Mouse (Mus musculus) lung, embryonic 16.5 days (tissue): ENCODE measurements around the gene Nr1h2. TPM values are rescaled to one million over a fixed set of nuclear protein-coding genes. Genes with fewer than 3 reads are reported as not detected.

Source experiments
- ATAC-seq: fragments of 200-750 bp; cut with Nextera tagmentation; 2 replicates; pipeline ENCODE4 v1.8.0; 2017; ENCODE audit warnings: low read depth, mild to moderate bottlenecking, moderate library complexity
- H3K27ac ChIP-seq: fragments of 300-500 bp; sonication (generic); 2 replicates; pipeline ENCODE4 v1.5.1; 2014; ENCODE audit warnings: mild to moderate bottlenecking, control low read depth, low read length
- H3K27me3 ChIP-seq: fragments of 300-500 bp; sonication (generic); 2 replicates; pipeline ENCODE4 v1.6.1; 2014; ENCODE audit warnings: low read depth, low read length, mixed read lengths; ENCODE audit not compliant: control insufficient read depth, insufficient read depth
- H3K36me3 ChIP-seq: fragments of 300-500 bp; sonication (generic); 2 replicates; pipeline ENCODE4 v1.6.1; 2014; ENCODE audit warnings: low read length; ENCODE audit not compliant: control insufficient read depth, insufficient read depth
- H3K4me1 ChIP-seq: fragments of 300-500 bp; sonication (generic); replicated peaks from 2 replicates; pipeline ENCODE4 v1.6.1; 2014; ENCODE audit warnings: low read length, mixed read lengths; ENCODE audit not compliant: control insufficient read depth, insufficient read depth
- H3K4me2 ChIP-seq: fragments of 300-500 bp; sonication (generic); 2 replicates; pipeline ENCODE4 v1.6.1; 2014; ENCODE audit warnings: low read depth, low read length, control low read depth
- H3K4me3 ChIP-seq: fragments of 300-500 bp; sonication (generic); 2 replicates; pipeline ENCODE4 v1.5.1; 2014; ENCODE audit warnings: mild to moderate bottlenecking, low read length, control low read depth
- H3K9ac ChIP-seq: fragments of 300-500 bp; sonication (generic); 2 replicates; pipeline ENCODE4 v1.6.1; 2014; ENCODE audit warnings: low read length, control low read depth
- H3K9me3 ChIP-seq: fragments of 300-500 bp; sonication (generic); 2 replicates; pipeline ENCODE4 v1.6.1; 2016; ENCODE audit warnings: low read length; ENCODE audit not compliant: control insufficient read depth
- WGBS: fragments of 180-500 bp; shearing (Covaris S2); extraction: QIAGEN DNeasy Blood & Tissue Kit; methylation state at CpG from one replicate; pipeline ENCODE4 v1.1.7; 2014; 5-methylcytosine and 5-hydroxymethylcytosine counted together
- polyA plus RNA-seq: library from polyadenylated mRNA; unstranded; fragments of >200 nt; fragmentation: Nextera tagmentation; extraction: Ambion mirVana; gene quantifications from 2 replicates; pipeline ENCODE4 v1.2.1, GENCODE M21; 2015

The Nr1h2 gene
- polyA plus RNA-seq, 1 experiment from 2014 or later = 87.0 TPM

GRCm38 (mm10) chr7:44536590-44536968, 17.2 kb downstream of the Nr1h2 start:
- Histone ChIP-seq H3K4me3 (no peak overlapping the region), H3K4me1 (no peaks in the 10 kb centered on the region), H3K27ac (no peak overlapping the region), H3K36me3 (peaks cover 54% of the 10 kb centered on the region), H3K27me3 (no peaks in the 10 kb centered on the region), H3K9me3 (no peaks in the 10 kb centered on the region), H3K4me2 (no peak overlapping the region), H3K9ac (no peak overlapping the region)
- 75% methylated on average over 6 of the region's 6 CpGs for WGBS
- no peak for ATAC-seq

- Histone ChIP-seq H3K4me2 (no peak overlapping the region), H3K27me3 (no peaks in the 10 kb centered on the region), H3K4me1 (no peaks in the 10 kb centered on the region), H3K27ac (no peak overlapping the region), H3K9me3 (no peaks in the 10 kb centered on the region), H3K36me3 (peaks cover 50% of the 10 kb centered on the region), H3K9ac (no peak overlapping the region), H3K4me3 (no peak overlapping the region)
- no peak for ATAC-seq
- 90% methylated on average over 27 of the region's 27 CpGs for WGBS
Observed at GRCm38 (mm10) chr7:44535657-44536589, 17.8 kb downstream of the Nr1h2 start.

- Histone ChIP-seq H3K9me3 (no peaks in the 10 kb centered on the region), H3K27ac (no peak overlapping the region), H3K4me3 (no peak overlapping the region), H3K36me3 (peaks cover 45% of the 10 kb centered on the region), H3K27me3 (no peaks in the 10 kb centered on the region), H3K9ac (no peak overlapping the region), H3K4me1 (no peaks in the 10 kb centered on the region), H3K4me2 (no peak overlapping the region)
- 82% methylated on average over 19 of the region's 19 CpGs for WGBS
- no peak for ATAC-seq
Observed at GRCm38 (mm10) chr7:44534656-44535441, 18.9 kb downstream of the Nr1h2 start.

- Histone ChIP-seq H3K9me3 (no peaks in the 10 kb centered on the region), H3K36me3 (peaks cover 40% of the 10 kb centered on the region), H3K27me3 (no peaks in the 10 kb centered on the region), H3K4me2 (no peak overlapping the region), H3K4me1 (no peaks in the 10 kb centered on the region), H3K9ac (no peak overlapping the region), H3K27ac (no peak overlapping the region), H3K4me3 (no peak overlapping the region)
- no peak for ATAC-seq
- WGBS = 86% methylated on average over 13 of the region's 13 CpGs
Observed at GRCm38 (mm10) chr7:44534242-44534641, 19.5 kb downstream of the Nr1h2 start.

- peaks cover 36% of the 10 kb centered on the region for H3K36me3 ChIP-seq
- H3K4me3 ChIP-seq = no peak overlapping the region
- no peak overlapping the region for H3K9ac ChIP-seq
- no peaks in the 10 kb centered on the region for H3K9me3 ChIP-seq
- 78% methylated on average over 12 of the region's 12 CpGs for WGBS
- ATAC-seq = no peak
- no peak overlapping the region for H3K4me2 ChIP-seq
- peaks cover under 1% of the 10 kb centered on the region; the same call in 1 of the 2 replicates for H3K27me3 ChIP-seq
- H3K4me1 ChIP-seq = no peaks in the 10 kb centered on the region
- no peak overlapping the region for H3K27ac ChIP-seq
Observed at GRCm38 (mm10) chr7:44533746-44534045, 20.1 kb downstream of the Nr1h2 start.

GRCm38 (mm10) chr7:44532918-44533745, 20.6 kb downstream of the Nr1h2 start:
- no peaks in the 10 kb centered on the region for H3K4me1 ChIP-seq
- H3K4me2 ChIP-seq = no peak overlapping the region
- no peak overlapping the region for H3K4me3 ChIP-seq
- H3K27me3 ChIP-seq = peaks cover 3% of the 10 kb centered on the region; the same call in 1 of the 2 replicates
- H3K27ac ChIP-seq = no peak overlapping the region
- no peak overlapping the region for H3K9ac ChIP-seq
- peaks cover 31% of the 10 kb centered on the region for H3K36me3 ChIP-seq
- ATAC-seq = no peak
- H3K9me3 ChIP-seq = no peaks in the 10 kb centered on the region
- WGBS = 81% methylated on average over 29 of the region's 29 CpGs

- Histone ChIP-seq H3K9ac (no peak within 1 kb of the TSS), H3K36me3 (peaks cover 23% of the 10 kb centered on the region), H3K4me2 (no peak within 1 kb of the TSS), H3K9me3 (no peaks in the 10 kb centered on the region), H3K4me1 (peaks cover 5% of the 10 kb centered on the region; the same call in 1 of the 2 replicates), H3K27me3 (peaks cover 3% of the 10 kb centered on the region; the same call in 1 of the 2 replicates), H3K27ac (no peak within 1 kb of the TSS), H3K4me3 (no peak within 1 kb of the TSS)
- 73% methylated on average over 4 of the region's 4 CpGs for WGBS
- ATAC-seq = no peak
Observed at GRCm38 (mm10) chr7:44531946-44532732, 21.6 kb downstream of the Nr1h2 start, which contains the start of gene Spib. Spib (minus strand) TSS chr7:44532071.

GRCm38 (mm10) chr7:44531207-44531606, 22.5 kb downstream of the Nr1h2 start:
- no peak overlapping the region for H3K4me3 ChIP-seq
- H3K4me2 ChIP-seq = no peak overlapping the region
- peaks cover 5% of the 10 kb centered on the region; the same call in 1 of the 2 replicates for H3K4me1 ChIP-seq
- H3K36me3 ChIP-seq = peaks cover 15% of the 10 kb centered on the region
- H3K9ac ChIP-seq = no peak overlapping the region
- no peak overlapping the region for H3K27ac ChIP-seq
- no peak for ATAC-seq
- H3K9me3 ChIP-seq = no peaks in the 10 kb centered on the region
- 19% methylated on average over 5 of the region's 5 CpGs for WGBS
- peaks cover 3% of the 10 kb centered on the region; the same call in 1 of the 2 replicates for H3K27me3 ChIP-seq
